Mouse (Mus musculus): Measurements from ENCODE around the gene Mrpl34. TPM values are rescaled to one million over a fixed set of nuclear protein-coding genes. Genes with fewer than 3 reads are reported as not detected.
A peak's percentile ranks its signal among the peaks of the same experiment; 100 is the strongest.

Mrpl34 gene
- total and polyA plus RNA-seq, 3 experiments, result 143 to 196 TPM; not detected in 1

DNA sequence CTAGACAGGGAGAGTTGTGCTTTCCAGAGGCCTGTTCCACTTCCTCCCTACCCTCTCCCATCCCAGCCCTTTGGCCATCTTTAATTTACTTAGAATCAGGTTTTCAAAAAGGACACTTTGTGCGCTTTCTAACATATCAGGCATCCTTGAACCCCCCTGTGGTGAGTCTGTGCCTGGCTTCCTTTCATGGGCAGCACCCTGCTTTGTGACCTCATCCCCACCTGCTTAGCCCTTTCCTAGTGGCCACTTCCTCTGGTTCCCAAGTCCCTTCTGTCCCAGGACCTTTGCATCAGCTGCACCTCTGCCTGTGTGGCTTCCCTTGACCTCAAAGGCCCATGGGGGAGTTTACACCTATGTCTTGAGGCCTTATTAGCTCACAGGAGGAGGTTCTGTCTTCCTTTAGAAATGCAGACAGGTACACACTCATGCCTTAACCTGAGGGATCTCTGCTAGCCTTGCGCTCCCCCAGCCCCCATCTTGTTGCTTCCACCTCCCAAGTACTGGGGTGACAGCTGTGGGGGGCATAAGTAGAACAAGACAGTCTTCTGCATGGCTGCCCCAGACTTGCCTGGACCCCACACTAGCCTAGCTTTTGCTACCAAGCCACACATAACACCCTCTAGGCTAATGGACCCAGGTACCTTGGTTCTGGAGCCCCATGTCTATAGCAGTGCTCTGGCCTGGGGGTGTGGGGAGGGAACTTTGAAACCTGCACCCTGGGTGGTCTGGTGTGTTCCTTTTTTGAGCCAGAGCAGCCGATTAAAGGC is 5.6 kb downstream of the Mrpl34 start:
- Histone ChIP-seq H3K9ac (ENCODE audit: control insufficient read depth, low read depth, low read length, poor library complexity, severe bottlenecking) (peak overlapping the region; percentile 58), H3K79me2 (ENCODE audit: control insufficient read depth, insufficient read depth, low read length, poor library complexity) (peaks cover 22% of the 10 kb centered on the region), H3K9me3 (replicated peaks; ENCODE audit: insufficient read depth, low read length) (no peaks in the 10 kb centered on the region), H3K27me3 (ENCODE audit: control insufficient read depth in 1 of 2, insufficient read depth in 2 of 2, low read length in 2 of 2) (no peaks in the 10 kb centered on the region), H3K36me3 (ENCODE audit: control insufficient read depth in 1 of 2, insufficient read depth in 2 of 2, low read length in 2 of 2) (peaks cover 0 to 11% of the 10 kb centered on the region in 2 experiments; a peak in 1 of 4 replicates), H3K4me1 (ENCODE audit: control insufficient read depth in 1 of 2, insufficient read depth in 2 of 2, low read length in 2 of 2) (peaks cover 0 to 21% of the 10 kb centered on the region in 2 experiments; a peak in 2 of 4 replicates), H3K27ac (ENCODE audit: control insufficient read depth, low read depth, low read length) (no peak overlapping the region), H3K4me3 (ENCODE audit: control insufficient read depth in 1 of 2, insufficient read depth in 1 of 2, low read depth in 2 of 2, low read length in 2 of 2) (peak overlapping the region in 1 of 2 experiments; percentile 61; a peak in 2 of 4 replicates)
- DNase-seq (ENCODE audit: low read depth, low spot score), result no peak
- TF ChIP-seq USF2 (IDR thresholded peaks at IDR 0.05; ENCODE audit: borderline replicate concordance in 1 of 2, insufficient read depth in 1 of 2, low read depth in 1 of 2, low read length in 2 of 2) (no peak), POLR2AphosphoS2 (IDR thresholded peaks at IDR 0.05; ENCODE audit: low read length) (no peak), ETS1 (IDR thresholded peaks at IDR 0.05; ENCODE audit: low read depth, low read length) (no peak), MYC (IDR thresholded peaks at IDR 0.05; ENCODE audit: low read depth, low read length) (no peak)

GRCm38 (mm10) chr8:71470913-71471255 is 6.1 kb downstream of the Mrpl34 start:
- no peak for TF ChIP-seq EP300 (IDR thresholded peaks at IDR 0.05; ENCODE audit: low read depth in 1 of 2, low read length in 2 of 2)
- TF ChIP-seq RAD21 (IDR thresholded peaks at IDR 0.05; ENCODE audit: low read depth, low read length), result no peak
- TF ChIP-seq ZKSCAN1 (IDR thresholded peaks at IDR 0.05; ENCODE audit: low read depth, low read length), result no peak
- TF ChIP-seq ZC3H11A (IDR thresholded peaks at IDR 0.05; ENCODE audit: low read depth, low read length), result no peak
- no peak for TF ChIP-seq ZNF384 (IDR thresholded peaks at IDR 0.05; ENCODE audit: low read depth, low read length)
- TF ChIP-seq UBTF (IDR thresholded peaks at IDR 0.05; ENCODE audit: borderline replicate concordance, insufficient read depth, low read depth, low read length), result no peak
- no peak for TF ChIP-seq MAX (IDR thresholded peaks at IDR 0.05; ENCODE audit: low read length)
- TF ChIP-seq MYC (IDR thresholded peaks at IDR 0.05; ENCODE audit: low read depth, low read length), result no peak
- TF ChIP-seq KAT2A (conservative IDR thresholded peaks at IDR 0.05; ENCODE audit: low read depth, low read length), result no peak
- no peak for TF ChIP-seq ELF1 (IDR thresholded peaks at IDR 0.05; ENCODE audit: low read depth, low read length)
- no peak for TF ChIP-seq GATA1 (IDR thresholded peaks at IDR 0.05; ENCODE audit: low read depth, low read length)
- TF ChIP-seq POLR2AphosphoS2 (IDR thresholded peaks at IDR 0.05; ENCODE audit: low read length), result no peak
- no peak for TF ChIP-seq MEF2A (IDR thresholded peaks at IDR 0.05; ENCODE audit: extremely low read depth, insufficient replicate concordance, low read depth, low read length, poor library complexity, severe bottlenecking)
- Histone ChIP-seq H3K4me3 (ENCODE audit: control insufficient read depth in 1 of 2, insufficient read depth in 1 of 2, low read depth in 2 of 2, low read length in 2 of 2) (no peak overlapping the region), H3K36me3 (ENCODE audit: control insufficient read depth in 1 of 2, insufficient read depth in 2 of 2, low read length in 2 of 2) (peaks cover 0 to 8% of the 10 kb centered on the region in 2 experiments; a peak in 1 of 4 replicates), H3K4me1 (ENCODE audit: control insufficient read depth in 1 of 2, insufficient read depth in 2 of 2, low read length in 2 of 2) (peaks cover 0 to 17% of the 10 kb centered on the region in 2 experiments; a peak in 2 of 4 replicates), H3K9me3 (replicated peaks; ENCODE audit: insufficient read depth, low read length) (no peaks in the 10 kb centered on the region), H3K9ac (ENCODE audit: control insufficient read depth, low read depth, low read length, poor library complexity, severe bottlenecking) (no peak overlapping the region), H3K79me2 (ENCODE audit: control insufficient read depth, insufficient read depth, low read length, poor library complexity) (peaks cover 17% of the 10 kb centered on the region), H3K27me3 (ENCODE audit: control insufficient read depth in 1 of 2, insufficient read depth in 2 of 2, low read length in 2 of 2) (no peaks in the 10 kb centered on the region), H3K27ac (ENCODE audit: control insufficient read depth, low read depth, low read length) (no peak overlapping the region)
- no peak for DNase-seq (ENCODE audit: low read depth, low spot score)
